Mouse (Mus musculus): ENCODE results near the gene Hapln4.

GRCm38 (mm10) chr8:70037994-70038393 lies 45.3 kb upstream of the Hapln4 start:
- no peak for TF ChIP-seq CTCF (IDR thresholded peaks at IDR 0.05; ENCODE audit: borderline replicate concordance, insufficient read depth, low read depth, low read length)
- no peak for TF ChIP-seq POLR2A (IDR thresholded peaks at IDR 0.05; ENCODE audit: borderline replicate concordance, insufficient read depth, low read length)
